Mouse (Mus musculus) thymus, postnatal 10 days (tissue): Measurements from ENCODE around the gene Anapc1.
A peak's percentile ranks its signal among the peaks of the same experiment; 100 is the strongest.

ENCODE experiments used
- DNase-seq, 2 experiments: peaks; one replicate each; pipeline ENCODE4 v3.0.0; 2021; ENCODE audit warnings: low spot score in 2 of 2

The Anapc1 gene

DNA sequence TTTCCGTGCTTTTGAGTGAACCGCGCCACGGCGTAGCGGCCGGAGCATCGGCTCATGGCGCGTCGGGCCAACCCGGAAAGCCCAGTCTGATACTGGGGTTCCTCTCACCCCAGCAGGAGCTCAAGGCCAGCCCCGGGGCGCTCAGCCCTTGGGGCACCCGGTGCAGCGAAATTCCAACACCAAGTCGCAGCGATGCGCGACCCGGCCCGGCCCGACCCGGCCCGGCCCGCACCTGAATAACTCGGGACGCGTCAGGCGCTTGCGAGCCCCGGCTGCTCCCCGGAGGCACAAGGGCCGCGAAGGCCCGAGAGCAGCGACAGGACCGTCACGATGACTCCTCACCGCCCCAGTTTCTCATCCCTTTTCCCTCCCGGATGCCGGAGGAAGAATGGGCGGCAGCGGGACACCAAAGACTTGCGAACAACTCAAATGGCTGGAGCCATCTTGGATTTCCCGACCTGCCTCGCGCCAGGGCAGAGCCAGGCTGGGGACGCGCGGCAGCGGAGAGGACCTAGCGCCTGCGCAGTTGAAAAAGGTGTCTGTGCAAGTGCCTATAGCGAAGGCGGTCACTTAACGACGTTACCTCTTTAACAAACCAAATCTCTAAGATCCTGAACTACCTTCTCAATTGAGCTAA is at the start of gene Anapc1:
TSS of gene Anapc1 (minus strand) at position 471 of the 637 bp plus-strand sequence.
- peak; percentile 81 to 88 for DNase-seq

DNA sequence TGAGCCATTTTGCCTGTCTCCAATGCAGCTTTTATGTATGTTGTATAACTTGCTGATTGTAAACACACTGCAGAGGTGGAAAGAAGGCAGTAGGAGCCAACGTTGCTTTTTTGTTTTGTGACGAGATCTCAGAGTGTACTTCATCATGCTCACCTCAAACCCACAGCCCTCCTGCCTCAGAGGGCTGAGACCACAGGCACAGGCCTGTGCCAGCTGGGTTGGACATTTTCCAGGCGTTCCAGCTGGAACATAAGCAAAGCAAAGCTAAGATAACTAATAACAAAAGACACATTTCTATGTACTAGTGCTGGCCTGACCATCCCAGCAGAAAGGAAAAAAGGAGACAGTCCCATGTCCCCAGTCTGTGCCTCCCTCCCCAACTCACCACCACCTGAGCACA is 47.9 kb upstream of the Anapc1 start:
- no peak for DNase-seq

DNA sequence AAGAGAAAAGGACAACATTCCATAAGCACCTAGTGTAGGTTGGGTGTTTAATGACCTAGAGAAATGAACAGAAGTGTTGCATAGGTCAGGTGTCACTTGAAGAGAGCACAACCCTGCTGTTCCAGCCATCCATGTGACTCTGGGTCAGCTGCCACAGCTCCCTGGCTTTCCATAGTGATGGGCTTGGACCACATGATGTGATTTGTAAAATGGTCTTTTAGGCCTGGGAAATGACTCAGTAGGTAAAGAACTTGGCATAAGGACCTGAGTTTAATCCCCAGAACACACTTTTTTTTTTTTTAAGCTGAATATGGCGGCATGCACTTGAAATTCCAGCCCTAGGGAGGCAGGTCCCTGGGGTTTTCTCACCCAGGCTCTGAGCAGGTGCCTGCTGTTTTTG is 44.8 kb upstream of the Anapc1 start:
- no peak for DNase-seq

DNA sequence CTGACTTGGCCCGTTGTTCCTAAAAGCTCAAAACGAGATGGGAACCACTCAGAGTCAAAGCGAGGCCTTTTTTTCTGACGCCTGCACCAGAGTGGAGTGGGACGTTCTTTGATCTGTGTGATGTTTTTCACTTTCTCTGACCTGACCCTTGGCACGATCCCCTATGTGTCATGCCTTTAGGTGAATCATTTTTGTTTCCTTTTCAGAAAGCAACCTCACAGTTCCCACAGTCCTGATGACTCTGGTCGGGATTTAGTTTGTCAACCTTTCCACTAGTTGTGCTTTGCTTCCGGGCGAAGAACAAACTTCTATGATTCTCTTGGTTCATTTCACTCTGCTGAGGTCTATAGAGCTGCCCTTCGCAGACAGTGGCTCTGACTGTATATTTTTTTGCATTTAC is 44.3 kb upstream of the Anapc1 start:
- DNase-seq, result no peak

DNA sequence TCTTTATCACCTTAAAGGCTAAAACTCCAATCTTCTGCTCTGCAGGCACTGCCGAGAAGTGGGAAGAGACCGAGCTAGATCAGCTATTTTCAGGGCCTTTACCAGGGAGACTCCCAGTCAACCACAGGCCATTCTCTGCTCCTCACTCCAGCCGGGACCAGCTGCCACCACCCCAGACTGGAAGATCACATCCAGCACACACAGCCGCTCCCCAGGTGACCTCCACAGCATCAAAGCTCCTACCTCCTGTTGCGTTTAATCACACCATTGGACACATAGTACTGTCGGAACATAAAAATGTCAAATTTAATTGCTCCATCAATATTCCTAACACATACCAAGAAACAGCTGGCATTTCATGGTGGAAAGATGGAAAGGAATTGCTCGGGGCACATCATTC is 42.0 kb upstream of the Anapc1 start:
- DNase-seq, result no peak

DNA sequence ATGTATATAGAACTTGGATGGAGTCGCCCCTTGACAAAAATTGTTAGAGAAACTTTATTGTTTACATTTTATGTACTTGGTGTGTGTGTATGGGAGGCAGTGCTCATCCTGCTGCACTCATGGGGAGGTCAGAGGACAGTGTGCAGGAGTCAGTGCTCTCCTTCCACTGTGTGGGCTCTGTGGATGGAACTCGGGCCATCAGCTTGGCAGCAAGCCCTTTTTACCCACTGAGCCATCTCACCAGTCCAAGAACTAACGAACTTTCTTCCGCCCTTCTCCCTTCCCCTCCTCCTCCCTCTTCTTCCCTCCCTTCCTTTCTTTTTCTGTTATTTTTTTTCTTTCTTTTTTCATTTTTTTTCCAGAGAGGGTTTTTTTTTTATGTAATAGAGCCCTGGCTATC is 40.9 kb upstream of the Anapc1 start:
- no peak for DNase-seq

DNA sequence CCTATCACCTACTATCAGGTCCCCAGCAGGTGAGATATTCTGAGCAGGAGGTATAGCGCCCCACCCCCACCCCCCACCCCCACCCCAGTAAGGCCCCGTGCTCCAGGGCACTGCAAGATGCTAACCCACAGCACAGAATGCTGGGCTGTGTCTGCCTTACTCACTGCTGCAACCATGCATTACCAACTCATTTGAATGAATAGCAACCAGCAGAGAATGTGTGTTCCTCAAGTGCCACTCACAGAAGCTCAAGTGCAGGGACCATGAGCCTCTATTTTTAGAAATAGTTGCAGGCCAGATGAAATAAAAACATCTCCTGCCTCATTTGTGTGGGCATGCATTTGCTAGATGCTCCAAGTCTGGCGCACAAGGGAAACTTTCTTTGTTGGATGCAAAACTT is 40.4 kb upstream of the Anapc1 start:
- DNase-seq, result no peak

DNA sequence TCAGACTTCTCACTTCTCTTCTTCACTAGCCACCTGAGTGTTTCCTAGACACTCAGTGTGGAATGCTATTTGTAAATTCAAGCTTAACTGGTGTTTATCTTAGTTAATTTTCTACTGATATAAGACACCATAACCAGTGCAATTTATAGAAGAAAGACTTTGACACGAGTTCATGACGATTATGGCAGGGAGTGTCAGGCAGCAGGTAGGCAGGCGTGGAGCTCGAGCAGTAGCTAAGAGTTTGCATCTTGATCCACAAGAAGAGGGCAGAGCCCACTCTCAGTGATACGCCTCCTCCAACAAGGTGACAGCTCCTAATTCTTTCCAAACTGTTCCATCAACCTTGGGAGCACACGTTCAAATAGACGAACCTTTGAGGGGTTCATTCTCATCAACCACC is 39.4 kb upstream of the Anapc1 start:
- DNase-seq, result no peak

DNA sequence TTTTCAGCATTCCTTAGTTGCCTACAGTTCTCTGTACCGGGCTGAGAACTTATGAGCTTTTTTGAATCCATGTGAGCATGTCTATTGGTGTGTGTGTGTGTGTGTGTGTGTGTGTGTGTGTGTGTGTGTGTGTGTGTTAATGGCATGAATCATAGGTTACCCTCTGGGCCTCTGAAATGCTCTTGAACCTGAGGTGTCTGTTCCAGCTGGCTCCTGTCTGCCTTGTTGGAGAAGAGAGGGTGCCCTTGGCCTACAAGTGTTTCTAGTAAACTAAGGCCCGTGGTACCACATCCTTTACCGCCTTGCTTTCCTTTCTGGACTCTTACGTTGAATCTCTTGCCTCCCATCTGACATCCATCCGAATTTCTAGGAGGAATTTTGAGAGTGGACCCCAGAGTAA is 38.9 kb upstream of the Anapc1 start:
- DNase-seq, result no peak

DNA sequence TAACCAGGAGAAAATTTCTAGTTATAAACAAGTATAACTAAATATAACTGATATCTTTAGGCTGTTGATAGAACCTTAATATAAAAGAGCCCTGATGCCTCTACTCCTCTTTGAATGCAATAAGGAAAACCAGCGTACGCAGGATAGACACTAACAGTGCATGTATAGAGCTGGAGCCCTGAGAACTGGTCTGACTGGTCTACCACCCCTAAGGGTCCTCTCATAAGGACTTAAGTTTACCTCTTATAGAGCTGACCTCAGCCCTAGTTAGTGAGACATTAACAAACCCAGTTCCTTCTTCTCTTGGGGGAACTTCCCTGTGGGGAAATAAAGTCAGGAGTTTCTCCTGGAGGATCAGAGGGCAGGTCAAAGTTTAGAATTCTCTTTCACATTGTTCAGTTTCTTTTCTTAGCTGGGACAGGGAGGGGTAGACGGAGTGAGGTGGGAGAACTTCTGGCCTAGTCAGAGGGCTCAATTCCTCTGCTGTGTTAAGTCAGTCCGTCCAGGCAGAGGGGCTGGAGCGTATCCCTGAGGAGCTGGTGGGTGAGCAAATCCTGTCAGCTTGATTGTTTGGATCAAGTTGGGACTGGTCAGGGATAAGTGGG is 35.0 kb upstream of the Anapc1 start:
- no peak for DNase-seq

DNA sequence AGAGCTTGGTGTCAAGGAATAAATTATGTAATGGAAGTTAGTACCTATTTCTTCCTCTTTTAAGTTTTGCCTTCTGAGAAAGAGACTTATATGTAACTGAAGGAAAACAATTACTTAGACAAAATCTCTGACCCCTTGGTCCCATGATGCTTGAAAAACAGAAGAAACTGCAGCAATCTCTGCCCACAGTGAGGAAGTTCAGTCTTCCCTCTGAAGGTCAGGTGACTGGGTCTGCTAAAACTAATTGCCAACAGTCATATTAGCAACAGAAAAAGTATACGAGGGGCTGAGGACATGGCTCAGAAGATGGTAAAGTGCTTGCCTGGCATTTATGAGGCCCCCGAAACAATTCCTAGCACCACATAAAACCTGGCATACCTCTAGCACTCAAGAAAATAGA is 32.2 kb upstream of the Anapc1 start:
- DNase-seq, result no peak

DNA sequence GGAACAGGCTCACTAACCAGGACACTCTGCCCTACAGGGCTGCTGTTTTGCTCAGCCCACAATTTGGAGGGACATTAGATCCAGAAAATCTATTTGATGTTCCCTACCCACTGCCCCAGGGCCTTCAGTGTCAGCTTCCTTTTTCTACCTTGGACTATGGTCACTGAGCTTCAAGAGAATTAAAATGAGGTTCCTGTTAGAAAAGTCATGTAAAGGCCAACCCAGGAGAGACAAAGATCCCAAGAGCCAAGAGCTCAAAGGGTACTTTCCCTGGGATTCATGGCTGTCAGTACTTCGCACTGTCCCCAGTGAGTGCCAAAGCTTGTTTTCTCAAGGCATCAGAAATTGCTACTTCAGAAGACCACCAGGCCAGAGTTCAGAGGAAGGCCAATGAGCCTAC is 28.8 kb upstream of the Anapc1 start:
- DNase-seq, result no peak

DNA sequence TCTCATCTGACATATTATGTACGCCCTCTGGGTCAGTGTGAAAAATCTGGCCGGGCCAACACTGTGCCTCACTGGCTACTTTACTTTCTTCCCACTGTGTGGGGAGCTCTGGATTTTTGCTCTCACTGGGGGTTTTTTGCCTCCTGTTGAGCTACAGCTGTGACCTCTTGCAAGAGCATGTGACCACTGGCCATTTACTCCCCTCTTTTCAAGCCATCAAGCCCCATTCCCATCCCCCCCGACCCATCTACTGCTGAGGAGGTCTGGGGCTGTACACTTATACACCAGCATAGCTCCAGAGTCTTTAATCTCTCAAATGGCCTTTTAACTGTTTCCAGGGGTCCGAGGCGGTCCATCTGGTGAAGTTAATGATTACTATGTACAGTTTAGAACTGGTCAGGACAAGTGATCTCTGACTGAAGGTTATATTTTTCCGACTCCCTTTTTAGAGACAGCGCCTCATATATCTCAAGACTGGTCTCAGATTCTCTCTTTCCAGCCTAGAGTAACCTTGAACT is 27.6 kb upstream of the Anapc1 start:
- DNase-seq, result no peak

DNA sequence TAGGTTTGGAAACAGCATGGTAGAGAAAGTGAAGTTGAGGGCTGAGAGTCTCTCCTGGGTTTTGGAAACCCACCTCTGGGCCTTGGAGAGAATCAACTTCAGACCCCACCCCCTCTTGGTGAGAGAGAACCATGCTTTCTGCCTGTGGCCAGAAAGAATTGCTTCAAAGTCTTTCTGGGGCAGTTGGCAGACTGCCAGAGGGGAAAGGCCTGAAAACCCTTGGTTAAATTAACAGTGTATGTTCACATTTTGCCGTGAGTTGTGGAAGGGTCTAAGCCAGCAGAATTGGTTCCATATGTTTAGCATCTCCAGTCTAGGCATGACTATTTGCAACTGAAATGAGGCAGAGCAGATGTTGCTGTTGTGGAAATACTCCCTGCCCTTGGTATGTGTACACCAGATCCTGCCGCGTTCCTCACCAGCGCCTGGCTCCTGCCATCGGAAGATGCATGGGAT is 26.4 kb upstream of the Anapc1 start:
- DNase-seq, result no peak

DNA sequence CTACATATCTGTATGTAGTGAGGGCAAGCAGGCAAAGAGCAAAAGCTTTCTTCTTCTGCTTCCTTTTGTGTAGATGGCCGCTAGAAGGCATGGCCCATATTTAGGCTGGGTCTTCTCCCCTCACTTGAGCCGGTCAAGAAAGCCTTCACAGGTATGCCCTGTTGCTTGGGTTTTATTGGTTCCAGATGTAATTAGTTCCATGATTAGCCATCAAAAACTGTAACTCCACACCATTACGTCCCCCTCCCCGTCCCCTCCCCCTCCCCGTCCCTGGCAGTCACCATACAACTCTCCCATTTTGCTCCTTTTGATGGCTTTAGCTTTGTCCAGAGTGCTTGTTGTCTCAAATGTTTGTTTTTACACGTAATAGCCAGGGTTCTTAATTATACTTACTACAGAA is 25.7 kb upstream of the Anapc1 start:
- no peak for DNase-seq

DNA sequence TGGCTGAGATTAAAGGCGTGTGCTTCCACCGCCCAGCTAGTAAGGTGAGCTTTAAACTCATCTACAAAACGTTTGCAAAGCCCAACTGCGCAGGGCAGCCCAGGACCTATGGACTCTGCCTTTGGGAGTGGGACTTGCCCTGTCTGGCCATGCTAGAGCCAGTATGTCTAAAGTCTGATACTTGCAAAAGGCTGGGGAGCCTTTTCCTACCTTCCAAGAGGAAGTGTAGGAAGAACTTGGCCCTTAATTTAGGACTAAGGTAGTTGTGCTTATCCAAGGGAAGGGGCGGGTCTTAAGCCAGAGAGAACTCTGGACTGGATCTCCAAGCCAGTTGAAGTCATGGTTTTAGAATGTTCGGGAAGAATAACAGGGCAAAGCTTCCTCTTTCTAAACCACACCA is 23.4 kb upstream of the Anapc1 start:
- DNase-seq, result no peak

DNA sequence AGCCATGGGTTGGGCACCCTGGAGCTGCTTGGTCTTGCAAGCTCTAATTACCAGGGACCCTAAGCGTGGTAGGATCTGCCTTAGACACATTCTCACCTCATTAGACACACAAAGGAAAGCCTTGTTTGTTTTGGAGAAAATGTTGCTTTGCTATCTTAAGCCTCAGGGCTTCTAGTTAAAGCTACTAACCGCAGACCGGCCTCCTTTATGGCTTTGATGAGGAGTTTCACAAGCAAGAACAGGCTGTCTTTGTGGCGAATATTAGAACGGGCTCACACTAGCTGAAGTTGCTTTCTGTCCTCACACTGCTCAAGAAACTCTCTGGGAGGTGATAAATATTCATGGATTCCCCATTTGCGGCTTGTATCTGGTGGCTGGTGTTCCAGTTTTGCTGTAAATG is 22.1 kb upstream of the Anapc1 start:
- no peak for DNase-seq

DNA sequence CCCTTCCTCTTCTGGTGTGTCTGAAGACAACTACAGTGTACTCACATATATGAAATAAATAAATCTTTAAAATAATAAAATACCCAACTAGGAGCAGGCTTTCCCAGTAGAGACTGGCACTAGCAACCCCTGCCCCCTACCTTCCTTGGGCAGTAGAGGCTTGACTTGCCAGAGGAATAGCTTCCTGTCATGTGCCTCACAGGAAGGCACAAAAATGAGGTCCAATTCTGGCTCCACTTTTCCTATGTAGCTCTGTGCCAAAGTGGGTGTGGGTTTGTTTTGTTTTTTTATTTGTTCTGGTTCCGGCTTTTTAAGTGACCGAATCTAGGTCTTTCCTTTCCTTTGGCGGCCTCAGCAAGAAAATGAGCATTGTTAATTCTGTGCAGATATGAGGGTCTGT is 17.3 kb upstream of the Anapc1 start:
- no peak for DNase-seq

DNA sequence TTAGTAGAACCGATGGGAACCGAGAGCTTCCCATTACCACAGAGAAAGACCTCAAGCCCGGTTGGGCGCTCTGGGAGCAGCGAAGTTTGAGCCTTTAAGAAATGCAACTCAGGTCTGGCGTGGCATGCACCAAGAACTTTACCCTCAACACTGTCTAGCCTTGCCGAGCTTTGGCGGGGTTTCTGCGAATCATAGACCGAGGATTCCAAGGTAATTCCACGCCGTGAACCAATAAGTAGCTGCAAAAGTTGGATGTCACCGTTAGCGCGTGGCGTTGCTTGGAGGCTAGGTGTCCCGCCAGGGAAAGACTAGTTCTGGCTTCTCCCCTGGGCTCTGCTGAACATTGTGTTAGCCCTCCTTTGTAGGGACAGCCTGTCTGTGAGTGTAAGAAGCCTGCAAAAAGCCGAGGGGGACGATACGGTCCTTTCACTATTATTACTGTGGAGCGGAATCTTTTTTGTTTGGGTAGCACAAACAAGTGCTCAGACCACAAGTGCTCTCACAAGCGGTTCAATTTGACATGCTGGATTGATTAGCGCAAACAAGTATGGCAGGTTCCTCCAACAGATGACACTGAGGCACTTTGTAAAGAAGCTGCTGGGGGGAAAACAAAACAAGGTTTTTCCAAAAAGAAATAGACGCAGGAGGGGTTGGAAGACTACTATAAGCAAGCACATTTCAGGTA is 12.2 kb upstream of the Anapc1 start:
- DNase-seq, result no peak

DNA sequence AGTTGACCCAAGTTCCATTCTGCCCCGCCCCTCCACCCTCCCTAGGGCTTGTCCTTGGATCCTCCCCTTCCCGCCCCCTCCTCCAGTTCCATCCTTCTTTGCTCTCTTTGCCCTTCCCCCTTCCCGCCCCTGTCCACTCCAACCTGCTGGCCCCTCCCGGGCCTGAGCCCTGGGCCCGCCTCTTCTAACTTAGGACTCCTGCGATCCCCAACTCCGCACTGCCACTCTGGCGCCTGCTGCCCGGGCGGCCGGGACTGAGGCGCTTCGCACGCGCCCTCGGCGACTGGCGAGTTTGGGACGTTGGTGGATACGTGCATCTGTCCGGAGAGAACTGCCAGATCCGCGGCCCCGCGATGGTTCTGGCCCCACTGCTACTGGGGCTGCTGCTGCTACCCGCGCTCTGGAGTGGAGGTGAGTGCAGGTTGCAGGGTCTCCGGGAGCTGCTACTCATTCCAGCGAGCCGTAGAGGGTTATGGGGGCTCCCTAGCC is 11.5 kb upstream of the Anapc1 start, which contains the start of gene Mertk:
TSS of gene Mertk (plus strand) at position 264 of the 489 bp plus-strand sequence.
- DNase-seq, result no peak

DNA sequence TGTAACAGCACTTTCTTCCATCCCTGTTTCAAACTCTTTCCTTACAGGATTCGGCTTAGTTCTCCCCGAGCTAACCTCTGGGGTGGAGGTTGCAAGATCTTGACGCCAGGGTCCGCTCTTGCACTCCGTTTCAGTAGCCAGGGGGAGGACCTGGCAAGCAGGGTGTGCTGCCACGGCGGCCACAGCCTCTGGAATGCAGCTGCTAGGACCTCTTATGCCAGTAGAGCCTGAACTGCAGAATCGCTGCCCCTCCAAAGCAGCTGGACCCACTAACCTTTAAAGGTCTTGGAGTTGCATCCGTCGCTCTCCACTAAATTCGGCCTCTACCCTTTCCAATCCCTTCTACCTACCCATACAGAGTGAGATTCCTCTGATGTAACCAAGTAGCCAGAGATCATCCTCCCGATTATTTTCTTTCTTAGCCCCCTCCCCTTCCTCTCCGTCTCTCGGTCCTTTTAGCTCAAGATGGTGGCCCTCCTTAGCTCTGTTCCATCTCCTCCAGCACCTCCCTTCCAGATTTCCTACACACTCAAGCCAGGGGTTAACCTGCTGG is 11.0 kb upstream of the Anapc1 start:
- DNase-seq, result peak; percentile 7 to 33

DNA sequence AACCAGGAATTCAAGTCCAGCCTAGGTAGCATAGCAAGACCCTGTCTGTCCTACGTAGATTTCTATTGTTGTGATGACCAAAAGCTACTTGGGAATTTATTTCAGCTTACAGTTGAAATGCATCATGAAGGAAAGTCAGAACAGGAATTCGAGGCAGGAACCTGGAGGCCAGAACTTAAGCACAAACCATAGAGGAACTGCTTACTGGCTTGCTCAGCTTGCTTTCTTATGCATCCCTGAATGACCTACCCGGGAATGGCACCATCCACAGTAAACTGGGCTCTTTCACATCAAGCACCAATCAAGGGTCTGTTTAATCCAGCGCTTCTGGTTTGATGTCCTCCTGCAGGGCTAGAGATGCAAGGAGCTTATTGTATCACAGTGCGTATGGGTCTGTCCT is 10.4 kb upstream of the Anapc1 start:
- DNase-seq, result no peak

DNA sequence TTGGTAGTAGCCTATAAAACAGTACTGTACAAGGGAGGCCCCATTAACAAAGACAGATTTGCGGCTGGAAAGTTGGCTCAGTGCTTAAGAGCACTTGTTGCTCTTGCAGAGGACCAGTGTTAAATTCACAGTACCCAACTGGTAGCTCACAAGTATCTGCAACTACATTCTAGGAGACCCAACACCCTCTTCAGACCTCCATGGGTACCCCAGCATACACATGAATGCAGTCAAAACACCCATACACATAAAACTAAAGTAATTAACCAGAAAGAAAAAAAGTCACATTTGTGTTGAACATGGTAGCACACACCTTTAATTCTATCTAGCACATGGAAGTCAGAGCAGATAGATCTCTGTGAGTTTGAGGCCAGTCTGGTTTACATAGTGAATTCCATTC is 9.9 kb upstream of the Anapc1 start:
- no peak for DNase-seq
